Mouse (Mus musculus): ENCODE data around the gene Creg2. TPM values are rescaled to one million over a fixed set of nuclear protein-coding genes. Genes with fewer than 3 reads are reported as not detected.

The Creg2 gene
- total and polyA plus RNA-seq, 2 experiments from 2014 or later, result 15.7 to 17.6 TPM

DNA sequence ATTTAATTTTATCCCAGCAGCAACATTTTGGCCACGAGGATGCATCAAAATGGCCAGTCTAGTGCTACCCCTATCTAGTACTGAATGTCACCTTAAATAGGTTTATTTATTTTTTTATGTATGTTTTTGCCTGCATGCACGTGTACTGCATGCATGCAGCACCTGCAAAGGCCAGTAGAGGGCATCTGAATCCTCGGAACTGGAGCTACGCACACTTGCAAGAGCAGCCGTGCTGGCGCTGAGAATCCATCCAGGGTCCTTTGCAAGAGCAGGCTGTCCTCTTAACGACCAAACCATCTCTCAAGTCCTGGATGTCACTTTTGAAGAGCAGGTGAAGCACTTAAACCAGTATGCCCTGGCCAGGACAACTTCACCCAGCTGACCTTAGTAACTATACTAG, 9.6 kb downstream of the Creg2 start:
- no peaks in the 10 kb centered on the region for H3K36me3 ChIP-seq (ENCODE audit: insufficient read depth, low read length)
- peak; percentile 23 for TF ChIP-seq CTCF (IDR thresholded peaks at IDR 0.05; ENCODE audit: low read depth)
- 88% methylated on average over 7 of the region's 7 CpGs for WGBS
- ATAC-seq (no peak), DNase-seq (ENCODE audit: low spot score) (no peak)
- peaks cover 3% of the 10 kb centered on the region; the same call in 1 of the 2 replicates for H3K9me3 ChIP-seq (ENCODE audit: low read length)
- no peak overlapping the region for H3K27ac ChIP-seq
- H3K4me2 ChIP-seq (ENCODE audit: low read depth, low read length), result no peak overlapping the region
- no peak overlapping the region for H3K9ac ChIP-seq (replicated peaks; ENCODE audit: low read length)
- no peaks in the 10 kb centered on the region for H3K27me3 ChIP-seq (ENCODE audit: insufficient read depth, low read length)
- peaks cover 5% of the 10 kb centered on the region for H3K4me1 ChIP-seq (ENCODE audit: insufficient read depth, low read length)
- no peak overlapping the region for H3K4me3 ChIP-seq (ENCODE audit: low read length)

DNA sequence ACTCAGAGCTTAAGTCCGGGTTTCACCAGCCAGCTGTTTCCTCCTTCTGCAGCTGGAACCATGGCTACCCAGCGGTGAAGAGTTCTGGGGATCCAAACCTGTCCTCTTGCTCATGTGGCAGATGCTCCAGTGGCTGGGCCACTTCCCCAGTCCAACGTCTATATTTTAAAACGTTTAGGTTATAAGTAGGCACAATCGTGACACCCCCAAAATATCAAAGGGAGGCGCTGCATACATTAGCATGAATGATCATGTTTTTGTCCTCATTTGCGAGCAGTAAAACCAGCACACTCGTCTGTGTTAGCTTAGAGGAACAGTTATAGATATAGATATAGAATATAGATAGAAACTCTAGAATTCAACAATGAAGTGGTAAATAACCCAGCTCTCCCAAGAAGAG, 14.1 kb downstream of the Creg2 start:
- no peak overlapping the region for H3K9ac ChIP-seq (replicated peaks; ENCODE audit: low read length)
- H3K36me3 ChIP-seq (ENCODE audit: insufficient read depth, low read length), result no peaks in the 10 kb centered on the region
- no peak for DNase-seq (ENCODE audit: low spot score)
- 61% methylated on average over 8 of the region's 8 CpGs for WGBS
- H3K4me2 ChIP-seq (ENCODE audit: low read depth, low read length), result no peak overlapping the region
- no peak for TF ChIP-seq CTCF (IDR thresholded peaks at IDR 0.05; ENCODE audit: low read depth)
- ATAC-seq, result no peak
- no peak overlapping the region for H3K4me3 ChIP-seq (ENCODE audit: low read length)
- no peak overlapping the region for H3K27ac ChIP-seq
- no peaks in the 10 kb centered on the region for H3K4me1 ChIP-seq (ENCODE audit: insufficient read depth, low read length)
- no peaks in the 10 kb centered on the region for H3K27me3 ChIP-seq (ENCODE audit: insufficient read depth, low read length)
- H3K9me3 ChIP-seq (ENCODE audit: low read length), result peaks cover 3% of the 10 kb centered on the region; the same call in 1 of the 2 replicates

DNA sequence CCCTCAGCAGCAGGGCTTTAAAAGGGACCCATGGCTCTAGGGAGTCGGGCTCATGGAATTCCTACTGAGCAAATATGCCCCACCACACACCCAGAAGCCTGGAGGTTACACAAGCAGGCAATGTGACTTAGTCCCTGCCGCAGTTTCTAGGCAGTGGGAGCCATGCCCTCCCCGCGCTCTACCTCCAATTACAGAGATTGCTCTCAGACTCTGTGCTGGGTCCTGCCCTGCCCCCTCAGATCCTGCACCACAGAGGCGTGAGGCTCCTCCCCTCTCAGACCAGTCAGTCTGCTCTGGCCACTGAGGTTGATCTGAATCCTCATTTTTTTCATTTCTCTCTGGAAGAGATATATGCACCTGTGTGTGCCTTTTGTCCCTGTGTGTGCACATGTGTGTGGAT, 14.6 kb downstream of the Creg2 start:
- TF ChIP-seq CTCF (IDR thresholded peaks at IDR 0.05; ENCODE audit: low read depth), result no peak
- ATAC-seq (peak; percentile 72; the same call in 1 of the 2 replicates), DNase-seq (ENCODE audit: low spot score) (no peak)
- no peaks in the 10 kb centered on the region for H3K36me3 ChIP-seq (ENCODE audit: insufficient read depth, low read length)
- H3K27ac ChIP-seq, result no peak overlapping the region
- peaks cover 1% of the 10 kb centered on the region; the same call in 1 of the 2 replicates for H3K9me3 ChIP-seq (ENCODE audit: low read length)
- no peaks in the 10 kb centered on the region for H3K4me1 ChIP-seq (ENCODE audit: insufficient read depth, low read length)
- WGBS, result 9% methylated on average over 5 of the region's 5 CpGs
- no peak overlapping the region for H3K4me2 ChIP-seq (ENCODE audit: low read depth, low read length)
- H3K27me3 ChIP-seq (ENCODE audit: insufficient read depth, low read length), result no peaks in the 10 kb centered on the region
- no peak overlapping the region for H3K4me3 ChIP-seq (ENCODE audit: low read length)
- H3K9ac ChIP-seq (replicated peaks; ENCODE audit: low read length), result no peak overlapping the region

DNA sequence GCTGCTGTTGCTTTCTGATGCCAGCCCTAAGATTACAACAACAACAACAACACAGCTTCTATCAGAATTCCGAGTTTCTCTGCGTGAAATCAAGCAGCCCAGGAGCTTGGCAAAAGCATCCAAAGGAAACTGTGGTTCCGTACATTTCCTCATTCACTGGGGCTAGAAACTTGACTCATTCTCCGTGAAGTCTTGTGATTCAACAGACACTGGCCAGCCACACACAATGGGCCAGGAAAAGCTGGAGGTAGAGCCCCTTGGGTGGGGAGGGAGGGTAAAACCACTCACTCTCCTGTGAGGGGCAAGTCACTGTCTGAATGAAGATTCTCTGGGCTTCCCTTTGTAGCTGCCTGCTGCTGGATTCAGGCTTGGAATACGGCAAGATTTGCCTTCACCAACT, 15.1 kb downstream of the Creg2 start:
- WGBS, result 25% methylated on average over 5 of the region's 5 CpGs

DNA sequence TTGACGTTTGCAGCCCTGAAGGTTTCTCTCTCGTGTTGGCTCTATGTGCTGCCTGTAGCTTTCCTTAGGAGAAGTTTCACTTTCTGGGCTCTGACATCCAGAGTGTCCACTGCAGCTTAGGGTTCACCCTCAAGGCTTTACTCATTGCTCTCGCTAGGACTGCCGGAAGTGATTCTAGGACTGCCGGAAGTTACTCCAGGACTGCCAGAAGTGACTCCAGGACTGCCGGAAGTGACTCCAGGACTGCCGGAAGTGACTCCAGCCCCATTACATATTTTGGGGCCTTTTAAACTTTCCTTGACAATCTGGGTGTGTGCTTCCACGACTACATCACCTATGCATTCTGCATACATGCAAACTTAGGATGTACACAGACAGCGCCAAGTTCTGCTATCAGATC, 22.7 kb downstream of the Creg2 start:
- Histone ChIP-seq H3K9ac (replicated peaks; ENCODE audit: low read length) (no peak overlapping the region), H3K9me3 (ENCODE audit: low read length) (no peaks in the 10 kb centered on the region), H3K36me3 (ENCODE audit: insufficient read depth, low read length) (no peaks in the 10 kb centered on the region), H3K27me3 (ENCODE audit: insufficient read depth, low read length) (no peaks in the 10 kb centered on the region), H3K4me3 (ENCODE audit: low read length) (no peak overlapping the region), H3K4me1 (ENCODE audit: insufficient read depth, low read length) (no peaks in the 10 kb centered on the region), H3K4me2 (ENCODE audit: low read depth, low read length) (no peak overlapping the region), H3K27ac (no peak overlapping the region)
- no peak for ATAC-seq
- DNase-seq (ENCODE audit: low spot score), result no peak
- TF ChIP-seq CTCF (IDR thresholded peaks at IDR 0.05; ENCODE audit: low read depth), result no peak
- 86% methylated on average over 9 of the region's 9 CpGs for WGBS

More for the DNA sequence above, 15.1 kb downstream of the Creg2 start:
- Histone ChIP-seq H3K4me1 (ENCODE audit: insufficient read depth, low read length) (no peaks in the 10 kb centered on the region), H3K36me3 (ENCODE audit: insufficient read depth, low read length) (no peaks in the 10 kb centered on the region), H3K27me3 (ENCODE audit: insufficient read depth, low read length) (no peaks in the 10 kb centered on the region), H3K27ac (no peak overlapping the region), H3K9me3 (ENCODE audit: low read length) (no peaks in the 10 kb centered on the region), H3K4me3 (ENCODE audit: low read length) (no peak overlapping the region), H3K9ac (replicated peaks; ENCODE audit: low read length) (no peak overlapping the region), H3K4me2 (ENCODE audit: low read depth, low read length) (no peak overlapping the region)
- DNase-seq (ENCODE audit: low spot score) (no peak), ATAC-seq (no peak)
- TF ChIP-seq CTCF (IDR thresholded peaks at IDR 0.05; ENCODE audit: low read depth), result no peak

DNA sequence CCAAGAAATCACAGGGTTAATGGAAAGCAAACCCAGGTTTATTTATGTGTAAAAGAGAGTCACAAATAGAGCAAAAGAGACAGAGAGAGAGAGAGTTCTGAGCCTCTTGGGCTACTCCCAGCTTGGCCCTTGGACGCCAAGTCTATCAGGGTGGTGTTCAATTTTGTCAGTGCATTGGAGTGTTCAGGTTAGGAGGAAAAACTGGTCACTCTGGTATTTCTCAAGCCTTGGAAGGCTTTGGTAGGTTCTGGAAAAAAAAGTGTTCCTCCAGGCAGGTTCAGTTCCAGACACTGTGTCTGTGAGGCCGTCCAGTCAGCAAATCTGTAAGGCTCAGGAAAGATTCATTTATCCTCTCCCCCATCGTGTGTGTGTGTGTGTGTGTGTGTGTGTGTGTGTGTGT, 25.8 kb downstream of the Creg2 start:
- DNase-seq (ENCODE audit: low spot score) (no peak), ATAC-seq (no peak)
- Histone ChIP-seq H3K36me3 (ENCODE audit: insufficient read depth, low read length) (no peaks in the 10 kb centered on the region), H3K9ac (replicated peaks; ENCODE audit: low read length) (no peak overlapping the region), H3K4me2 (ENCODE audit: low read depth, low read length) (no peak overlapping the region), H3K27ac (no peak overlapping the region), H3K27me3 (ENCODE audit: insufficient read depth, low read length) (no peaks in the 10 kb centered on the region), H3K4me3 (ENCODE audit: low read length) (no peak overlapping the region), H3K9me3 (ENCODE audit: low read length) (no peaks in the 10 kb centered on the region), H3K4me1 (ENCODE audit: insufficient read depth, low read length) (no peaks in the 10 kb centered on the region)
- no peak for TF ChIP-seq CTCF (IDR thresholded peaks at IDR 0.05; ENCODE audit: low read depth)
- WGBS, result 65% methylated on average over 3 of the region's 3 CpGs

DNA sequence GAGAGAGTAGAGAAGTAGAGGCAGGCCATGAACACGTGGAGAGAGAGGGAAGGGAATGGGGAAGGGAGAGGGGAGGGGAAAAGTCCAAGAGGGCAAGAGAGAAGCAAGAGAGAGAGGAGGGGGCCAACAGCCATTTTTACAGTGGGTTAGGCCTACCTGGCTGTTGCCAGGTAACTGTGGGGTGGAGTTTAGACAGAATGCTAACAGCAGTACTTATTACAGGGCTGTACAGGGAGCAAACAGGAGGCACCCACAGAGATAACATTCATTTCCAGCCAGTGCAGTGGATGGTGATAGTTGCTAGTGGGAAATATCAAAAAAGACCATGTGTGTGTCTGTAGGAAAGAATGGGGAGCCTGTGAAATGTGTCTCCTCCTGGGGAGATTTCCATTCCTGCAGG, 27.5 kb downstream of the Creg2 start:
- DNase-seq (ENCODE audit: low spot score), result no peak
- Histone ChIP-seq H3K9ac (replicated peaks; ENCODE audit: low read length) (no peak overlapping the region), H3K4me2 (ENCODE audit: low read depth, low read length) (no peak overlapping the region), H3K27ac (no peak overlapping the region), H3K4me3 (ENCODE audit: low read length) (no peak overlapping the region), H3K4me1 (ENCODE audit: insufficient read depth, low read length) (no peaks in the 10 kb centered on the region), H3K9me3 (ENCODE audit: low read length) (no peaks in the 10 kb centered on the region), H3K27me3 (ENCODE audit: insufficient read depth, low read length) (no peaks in the 10 kb centered on the region), H3K36me3 (ENCODE audit: insufficient read depth, low read length) (no peaks in the 10 kb centered on the region)
- no peak for TF ChIP-seq CTCF (IDR thresholded peaks at IDR 0.05; ENCODE audit: low read depth)
- ATAC-seq, result no peak
- 50% methylated on average over 1 of the region's 1 CpGs for WGBS
